Mouse (Mus musculus): Measurements from ENCODE around the gene Cdc42bpa.
"Not testable (repeated sequence)": the region's sequence is repeated elsewhere in the genome, so short reads cannot be mapped to it uniquely, and the experiment has no call there.

Gene Cdc42bpa

GRCm38 (mm10) chr1:179960882-179961698, 818 bp downstream of the Cdc42bpa start:
- DNase-seq: no peak

- no peak for DNase-seq
Observed at GRCm38 (mm10) chr1:179961777-179962176, 1.5 kb downstream of the Cdc42bpa start.

GRCm38 (mm10) chr1:179969776-179970428, 9.6 kb downstream of the Cdc42bpa start:
- no peak for DNase-seq

- no peak for DNase-seq
Observed at GRCm38 (mm10) chr1:179975021-179975420, 14.7 kb downstream of the Cdc42bpa start.

GRCm38 (mm10) chr1:179975645-179976275, 15.5 kb downstream of the Cdc42bpa start:
- no peak for DNase-seq

GRCm38 (mm10) chr1:179977437-179977836, 17.2 kb downstream of the Cdc42bpa start:
- no peak for DNase-seq

GRCm38 (mm10) chr1:179978742-179979141, 18.5 kb downstream of the Cdc42bpa start:
- DNase-seq: no peak

- DNase-seq: no peak
Observed at GRCm38 (mm10) chr1:179981680-179982079, 21.4 kb downstream of the Cdc42bpa start.

- no peak for DNase-seq
Observed at GRCm38 (mm10) chr1:179982183-179982582, 21.9 kb downstream of the Cdc42bpa start.

- no peak for DNase-seq
Observed at GRCm38 (mm10) chr1:179982933-179983332, 22.7 kb downstream of the Cdc42bpa start.

- DNase-seq: no peak
Observed at GRCm38 (mm10) chr1:179984171-179984570, 23.9 kb downstream of the Cdc42bpa start.

- no peak for DNase-seq
Observed at GRCm38 (mm10) chr1:179991660-179992235, 31.5 kb downstream of the Cdc42bpa start.

- no peak for DNase-seq
Observed at GRCm38 (mm10) chr1:179992255-179992654, 32.0 kb downstream of the Cdc42bpa start.

- DNase-seq: no peak
Observed at GRCm38 (mm10) chr1:180008057-180008456, 47.8 kb downstream of the Cdc42bpa start.

- no peak for DNase-seq
Observed at GRCm38 (mm10) chr1:180013479-180013878, 53.2 kb downstream of the Cdc42bpa start.

- DNase-seq: no peak
Observed at GRCm38 (mm10) chr1:180018218-180018617, 57.9 kb downstream of the Cdc42bpa start.

GRCm38 (mm10) chr1:180021463-180022296, 61.4 kb downstream of the Cdc42bpa start:
- DNase-seq: no peak

- DNase-seq: no peak
Observed at GRCm38 (mm10) chr1:180023512-180023911, 63.2 kb downstream of the Cdc42bpa start.

GRCm38 (mm10) chr1:180029863-180030262, 69.6 kb downstream of the Cdc42bpa start:
- not testable (repeated sequence) for DNase-seq

GRCm38 (mm10) chr1:180030631-180031365, 70.5 kb downstream of the Cdc42bpa start:
- DNase-seq: no peak

- DNase-seq: no peak
Observed at GRCm38 (mm10) chr1:180031705-180032548, 71.7 kb downstream of the Cdc42bpa start.

Measured in cerebellum, adult 11 months (tissue).